Mouse (Mus musculus): ENCODE results near the gene Polr2a. TPM values are rescaled to one million over a fixed set of nuclear protein-coding genes. Genes with fewer than 3 reads are reported as not detected.

Polr2a gene
- polyA plus RNA-seq, 1 experiment, result 35.3 TPM

DNA sequence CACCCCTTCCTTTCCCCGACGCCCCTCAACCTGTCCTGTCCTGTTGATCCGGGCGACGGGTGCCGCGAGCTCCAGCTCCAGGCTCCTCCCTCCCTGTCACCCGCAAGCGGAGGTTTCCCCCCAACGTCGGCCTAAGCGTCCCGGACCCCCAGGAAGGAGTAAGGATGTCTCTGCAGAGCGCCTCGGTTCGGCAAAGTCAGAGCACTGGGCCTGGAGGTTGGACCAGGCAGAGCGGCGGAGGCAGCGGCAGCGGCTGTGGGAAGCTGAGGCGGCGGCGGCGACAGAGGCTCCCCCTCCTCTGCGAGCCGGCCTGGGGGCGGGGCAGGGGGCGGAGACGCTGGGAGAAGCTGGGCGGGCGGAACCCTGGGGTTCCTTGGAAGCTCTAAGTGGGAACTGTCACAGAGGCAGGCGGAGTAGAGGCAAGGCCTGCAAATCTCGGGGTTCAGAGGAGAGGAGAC, 44.2 kb upstream of the Polr2a start:
- peaks cover 7% of the 10 kb centered on the region; the same call in 1 of the 2 replicates for H3K4me1 ChIP-seq (ENCODE audit: control insufficient read depth, insufficient read depth, low read length)
- H3K27me3 ChIP-seq (ENCODE audit: control insufficient read depth, insufficient read depth, low read length), result peaks cover 1% of the 10 kb centered on the region; the same call in 1 of the 2 replicates
- TF ChIP-seq POLR2A (IDR thresholded peaks at IDR 0.05; ENCODE audit: borderline replicate concordance, insufficient read depth, low read length), result 0 out of 2 replicates have a peak, but pooled peaks have one; percentile 18
- TF ChIP-seq CTCF (IDR thresholded peaks at IDR 0.05; ENCODE audit: borderline replicate concordance, insufficient read depth, low read depth, low read length), result no peak
- WGBS, result 8% methylated on average over 33 of the region's 33 CpGs
- DNase-seq, result peak; percentile 66 to 68
- H3K27ac ChIP-seq (ENCODE audit: insufficient read depth, low read length), result no peak overlapping the region
- H3K4me3 ChIP-seq (replicated peaks; ENCODE audit: insufficient read depth, low read depth, low read length), result peak overlapping the region; percentile 54

GRCm38 (mm10) chr11:69801379-69801977, 43.0 kb upstream of the Polr2a start, which contains the start of gene Fgf11:
Gene Fgf11 (minus strand): TSS chr11:69801857.
- 3% methylated on average over 33 of the region's 33 CpGs for WGBS
- no peak for DNase-seq
- Histone ChIP-seq H3K4me1 (ENCODE audit: control insufficient read depth, insufficient read depth, low read length) (peaks cover 7% of the 10 kb centered on the region; the same call in 1 of the 2 replicates), H3K27ac (ENCODE audit: insufficient read depth, low read length) (no peak within 1 kb of the TSS), H3K27me3 (ENCODE audit: control insufficient read depth, insufficient read depth, low read length) (peaks cover 1% of the 10 kb centered on the region; the same call in 1 of the 2 replicates), H3K4me3 (replicated peaks; ENCODE audit: insufficient read depth, low read depth, low read length) (peak within 1 kb of the TSS; percentile 54)
- TF ChIP-seq POLR2A (IDR thresholded peaks at IDR 0.05; ENCODE audit: borderline replicate concordance, insufficient read depth, low read length), result no peak
- no peak for TF ChIP-seq CTCF (IDR thresholded peaks at IDR 0.05; ENCODE audit: borderline replicate concordance, insufficient read depth, low read depth, low read length)

GRCm38 (mm10) chr11:69800392-69801197, 42.2 kb upstream of the Polr2a start:
- peak overlapping the region; percentile 8 for H3K4me3 ChIP-seq (replicated peaks; ENCODE audit: insufficient read depth, low read depth, low read length)
- TF ChIP-seq CTCF (IDR thresholded peaks at IDR 0.05; ENCODE audit: borderline replicate concordance, insufficient read depth, low read depth, low read length) (no peak), POLR2A (IDR thresholded peaks at IDR 0.05; ENCODE audit: borderline replicate concordance, insufficient read depth, low read length) (no peak)
- peaks cover 1% of the 10 kb centered on the region; the same call in 1 of the 2 replicates for H3K27me3 ChIP-seq (ENCODE audit: control insufficient read depth, insufficient read depth, low read length)
- 2% methylated on average over 35 of the region's 36 CpGs for WGBS
- peaks cover 7% of the 10 kb centered on the region; the same call in 1 of the 2 replicates for H3K4me1 ChIP-seq (ENCODE audit: control insufficient read depth, insufficient read depth, low read length)
- no peak for DNase-seq
- no peak overlapping the region for H3K27ac ChIP-seq (ENCODE audit: insufficient read depth, low read length)

DNA sequence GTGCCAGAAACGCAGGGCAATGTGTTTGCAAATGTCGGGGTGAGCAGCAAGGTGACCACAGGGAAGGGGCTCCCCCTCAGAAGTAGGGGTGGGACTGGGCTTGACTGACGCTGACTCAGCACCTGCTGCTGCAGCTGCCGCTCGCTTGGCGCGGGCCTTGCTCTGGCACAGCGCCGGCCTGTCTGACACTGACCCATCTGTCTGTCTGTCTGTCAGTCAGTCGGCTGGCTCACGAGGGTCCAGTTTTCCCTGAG, 41.6 kb upstream of the Polr2a start:
- no peak overlapping the region for H3K27ac ChIP-seq (ENCODE audit: insufficient read depth, low read length)
- no peak for DNase-seq
- peaks cover 1% of the 10 kb centered on the region; the same call in 1 of the 2 replicates for H3K27me3 ChIP-seq (ENCODE audit: control insufficient read depth, insufficient read depth, low read length)
- peaks cover 7% of the 10 kb centered on the region; the same call in 1 of the 2 replicates for H3K4me1 ChIP-seq (ENCODE audit: control insufficient read depth, insufficient read depth, low read length)
- 8% methylated on average over 11 of the region's 11 CpGs for WGBS
- TF ChIP-seq POLR2A (IDR thresholded peaks at IDR 0.05; ENCODE audit: borderline replicate concordance, insufficient read depth, low read length) (no peak), CTCF (IDR thresholded peaks at IDR 0.05; ENCODE audit: borderline replicate concordance, insufficient read depth, low read depth, low read length) (no peak)
- H3K4me3 ChIP-seq (replicated peaks; ENCODE audit: insufficient read depth, low read depth, low read length), result no peak overlapping the region

- H3K4me1 ChIP-seq (ENCODE audit: control insufficient read depth, insufficient read depth, low read length), result peaks cover 7% of the 10 kb centered on the region; the same call in 1 of the 2 replicates
- peaks cover 1% of the 10 kb centered on the region; the same call in 1 of the 2 replicates for H3K27me3 ChIP-seq (ENCODE audit: control insufficient read depth, insufficient read depth, low read length)
- H3K4me3 ChIP-seq (replicated peaks; ENCODE audit: insufficient read depth, low read depth, low read length), result no peak overlapping the region
- WGBS, result 45% methylated on average over 12 of the region's 12 CpGs
- H3K27ac ChIP-seq (ENCODE audit: insufficient read depth, low read length), result no peak overlapping the region
- TF ChIP-seq POLR2A (IDR thresholded peaks at IDR 0.05; ENCODE audit: borderline replicate concordance, insufficient read depth, low read length) (no peak), CTCF (IDR thresholded peaks at IDR 0.05; ENCODE audit: borderline replicate concordance, insufficient read depth, low read depth, low read length) (no peak)
- DNase-seq, result no peak
These were observed 41.1 kb upstream of the Polr2a start for GRCm38 (mm10) chr11:69799394-69800137.

GRCm38 (mm10) chr11:69797924-69798323, 39.5 kb upstream of the Polr2a start:
- 85% methylated on average over 7 of the region's 7 CpGs for WGBS
- H3K4me3 ChIP-seq (replicated peaks; ENCODE audit: insufficient read depth, low read depth, low read length), result no peak overlapping the region
- TF ChIP-seq POLR2A (IDR thresholded peaks at IDR 0.05; ENCODE audit: borderline replicate concordance, insufficient read depth, low read length), result no peak
- TF ChIP-seq CTCF (IDR thresholded peaks at IDR 0.05; ENCODE audit: borderline replicate concordance, insufficient read depth, low read depth, low read length), result no peak

DNA sequence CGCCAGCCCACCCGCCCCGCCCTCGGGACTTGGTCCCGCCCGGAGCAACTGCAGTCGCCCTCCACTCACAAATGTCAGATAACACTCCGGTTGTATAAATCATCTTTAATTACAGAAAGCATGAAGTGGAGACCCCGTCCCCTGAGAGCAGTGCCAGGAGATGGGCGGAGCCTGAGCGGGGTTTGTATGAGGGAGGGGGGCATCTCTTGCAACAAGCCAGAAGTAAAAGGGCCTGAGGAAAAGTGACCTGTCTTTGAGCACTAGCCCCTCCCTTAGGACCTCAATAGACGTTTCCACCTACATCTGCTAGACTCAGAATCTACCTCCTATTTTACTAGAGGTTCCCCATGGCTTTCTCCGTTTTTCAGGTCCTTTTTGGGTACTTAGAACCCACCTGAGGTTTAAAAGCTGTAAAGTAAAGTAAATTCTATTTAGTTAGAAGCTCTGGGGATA, 37.6 kb upstream of the Polr2a start:
- DNase-seq, result no peak
- no peaks in the 10 kb centered on the region for H3K27me3 ChIP-seq (ENCODE audit: control insufficient read depth, insufficient read depth, low read length)
- 4% methylated on average over 13 of the region's 13 CpGs for whole genome bisulfite sequencing
- TF ChIP-seq CTCF (IDR thresholded peaks at IDR 0.05; ENCODE audit: borderline replicate concordance, insufficient read depth, low read depth, low read length) (no peak), POLR2A (IDR thresholded peaks at IDR 0.05; ENCODE audit: borderline replicate concordance, insufficient read depth, low read length) (no peak)
- H3K4me3 ChIP-seq (replicated peaks; ENCODE audit: insufficient read depth, low read depth, low read length), result no peak overlapping the region
- H3K27ac ChIP-seq (ENCODE audit: insufficient read depth, low read length), result no peak overlapping the region
- peaks cover 7% of the 10 kb centered on the region; the same call in 1 of the 2 replicates for H3K4me1 ChIP-seq (ENCODE audit: control insufficient read depth, insufficient read depth, low read length)

More at GRCm38 (mm10) chr11:69797924-69798323, 39.5 kb upstream of the Polr2a start:
- Histone ChIP-seq H3K27ac (ENCODE audit: insufficient read depth, low read length) (no peak overlapping the region), H3K4me1 (ENCODE audit: control insufficient read depth, insufficient read depth, low read length) (peaks cover 7% of the 10 kb centered on the region; the same call in 1 of the 2 replicates), H3K27me3 (ENCODE audit: control insufficient read depth, insufficient read depth, low read length) (peaks cover 1% of the 10 kb centered on the region; the same call in 1 of the 2 replicates)
- DNase-seq, result no peak

Data from cerebellum, adult 2 months (tissue).